Mouse (Mus musculus): ENCODE results near the gene Sema6d. TPM values are rescaled to one million over a fixed set of nuclear protein-coding genes. Genes with fewer than 3 reads are reported as not detected.

Gene Sema6d
- polyA plus RNA-seq, 1 experiment: 3.1 TPM

- Histone ChIP-seq H3K36me3 (ENCODE audit: control insufficient read depth, insufficient read depth) (no peaks in the 10 kb centered on the region), H3K4me3 (ENCODE audit: insufficient read depth, poor library complexity, severe bottlenecking) (no peak overlapping the region), H3ac (ENCODE audit: control insufficient read depth, insufficient read length, low read depth) (no peak overlapping the region), H3K27me3 (ENCODE audit: control insufficient read depth, insufficient read depth, insufficient read length) (no peaks in the 10 kb centered on the region), H3K79me3 (ENCODE audit: low read depth) (no peaks in the 10 kb centered on the region), H3K79me2 (ENCODE audit: control insufficient read depth, insufficient read depth) (no peaks in the 10 kb centered on the region)
- TF ChIP-seq MYOD1 (IDR thresholded peaks at IDR 0.05; ENCODE audit: control insufficient read depth, insufficient read length, low read depth) (no peak), MYOG (IDR thresholded peaks at IDR 0.05; ENCODE audit: control insufficient read depth, extremely low read depth, insufficient read length) (no peak), USF1 (IDR thresholded peaks at IDR 0.05; ENCODE audit: low read depth) (no peak), MAX (IDR thresholded peaks at IDR 0.05) (no peak), FOSL1 (IDR thresholded peaks at IDR 0.05; ENCODE audit: insufficient read depth, low read length, poor library complexity, severe bottlenecking) (no peak), CEBPB (IDR thresholded peaks at IDR 0.05; ENCODE audit: low read depth) (no peak), CTCF (IDR thresholded peaks at IDR 0.05; ENCODE audit: control insufficient read depth, insufficient read depth, insufficient read length) (no peak)
Observed at GRCm38 (mm10) chr2:124576053-124576452, 486.3 kb downstream of the Sema6d start.

DNA sequence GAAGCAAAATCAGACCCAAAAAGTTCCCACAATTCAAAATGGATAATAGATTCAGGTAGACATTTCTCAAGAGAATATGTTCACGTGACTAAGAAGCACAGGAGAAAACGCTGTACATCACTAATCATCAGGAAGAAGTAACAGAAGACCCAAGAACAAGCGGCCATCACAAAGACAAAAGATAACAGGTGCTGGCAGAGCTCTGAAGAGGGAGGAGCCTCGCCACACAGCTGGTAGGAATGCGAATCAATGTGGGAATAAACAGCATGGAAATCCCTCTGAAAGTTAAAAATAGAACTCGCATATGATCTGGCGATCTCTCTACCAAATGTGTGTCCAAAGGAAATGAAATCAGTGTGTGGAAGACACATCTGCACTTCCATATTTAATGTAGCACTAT, 493.8 kb downstream of the Sema6d start:
- Histone ChIP-seq H3K27me3 (ENCODE audit: control insufficient read depth, insufficient read depth, insufficient read length) (no peaks in the 10 kb centered on the region), H3K36me3 (ENCODE audit: control insufficient read depth, insufficient read depth) (no peaks in the 10 kb centered on the region), H3ac (ENCODE audit: control insufficient read depth, insufficient read length, low read depth) (no peak overlapping the region), H3K79me3 (ENCODE audit: low read depth) (no peaks in the 10 kb centered on the region), H3K4me3 (ENCODE audit: insufficient read depth, poor library complexity, severe bottlenecking) (no peak overlapping the region), H3K79me2 (ENCODE audit: control insufficient read depth, insufficient read depth) (no peaks in the 10 kb centered on the region)
- TF ChIP-seq USF1 (IDR thresholded peaks at IDR 0.05; ENCODE audit: low read depth) (peak; percentile 14), MAX (IDR thresholded peaks at IDR 0.05) (no peak), CEBPB (IDR thresholded peaks at IDR 0.05; ENCODE audit: low read depth) (no peak)

GRCm38 (mm10) chr2:124592750-124593149, 503.0 kb downstream of the Sema6d start:
- Histone ChIP-seq H3K4me3 (ENCODE audit: insufficient read depth, poor library complexity, severe bottlenecking) (no peak overlapping the region), H3K27me3 (ENCODE audit: control insufficient read depth, insufficient read depth, insufficient read length) (no peaks in the 10 kb centered on the region), H3K79me2 (ENCODE audit: control insufficient read depth, insufficient read depth) (no peaks in the 10 kb centered on the region), H3K79me3 (ENCODE audit: low read depth) (no peaks in the 10 kb centered on the region), H3K36me3 (ENCODE audit: control insufficient read depth, insufficient read depth) (no peaks in the 10 kb centered on the region), H3ac (ENCODE audit: control insufficient read depth, insufficient read length, low read depth) (no peak overlapping the region)
- TF ChIP-seq CTCF (IDR thresholded peaks at IDR 0.05; ENCODE audit: control insufficient read depth, insufficient read depth, insufficient read length) (no peak), MAX (IDR thresholded peaks at IDR 0.05) (no peak), MYOG (IDR thresholded peaks at IDR 0.05; ENCODE audit: control insufficient read depth, extremely low read depth, insufficient read length) (no peak), CEBPB (IDR thresholded peaks at IDR 0.05; ENCODE audit: low read depth) (no peak), FOSL1 (IDR thresholded peaks at IDR 0.05; ENCODE audit: insufficient read depth, low read length, poor library complexity, severe bottlenecking) (no peak)

GRCm38 (mm10) chr2:124599014-124599413, 509.2 kb downstream of the Sema6d start:
- Histone ChIP-seq H3K27me3 (ENCODE audit: control insufficient read depth, insufficient read depth, insufficient read length) (no peaks in the 10 kb centered on the region), H3K4me3 (ENCODE audit: insufficient read depth, poor library complexity, severe bottlenecking) (no peak overlapping the region), H3K36me3 (ENCODE audit: control insufficient read depth, insufficient read depth) (no peaks in the 10 kb centered on the region), H3K79me2 (ENCODE audit: control insufficient read depth, insufficient read depth) (no peaks in the 10 kb centered on the region), H3ac (ENCODE audit: control insufficient read depth, insufficient read length, low read depth) (no peak overlapping the region), H3K79me3 (ENCODE audit: low read depth) (no peaks in the 10 kb centered on the region)
- TF ChIP-seq MYOD1 (IDR thresholded peaks at IDR 0.05; ENCODE audit: control insufficient read depth, insufficient read length, low read depth) (no peak), MYOG (IDR thresholded peaks at IDR 0.05; ENCODE audit: control insufficient read depth, extremely low read depth, insufficient read length) (no peak), MAX (IDR thresholded peaks at IDR 0.05) (no peak), FOSL1 (IDR thresholded peaks at IDR 0.05; ENCODE audit: insufficient read depth, low read length, poor library complexity, severe bottlenecking) (no peak), CEBPB (IDR thresholded peaks at IDR 0.05; ENCODE audit: low read depth) (peak; percentile 71), USF1 (IDR thresholded peaks at IDR 0.05; ENCODE audit: low read depth) (no peak), CTCF (IDR thresholded peaks at IDR 0.05; ENCODE audit: control insufficient read depth, insufficient read depth, insufficient read length) (no peak)

- Histone ChIP-seq H3K79me3 (ENCODE audit: low read depth) (no peaks in the 10 kb centered on the region), H3ac (ENCODE audit: control insufficient read depth, insufficient read length, low read depth) (no peak overlapping the region), H3K27me3 (ENCODE audit: control insufficient read depth, insufficient read depth, insufficient read length) (no peaks in the 10 kb centered on the region), H3K36me3 (ENCODE audit: control insufficient read depth, insufficient read depth) (no peaks in the 10 kb centered on the region), H3K4me3 (ENCODE audit: insufficient read depth, poor library complexity, severe bottlenecking) (no peak overlapping the region), H3K79me2 (ENCODE audit: control insufficient read depth, insufficient read depth) (no peaks in the 10 kb centered on the region)
- TF ChIP-seq CEBPB (IDR thresholded peaks at IDR 0.05; ENCODE audit: low read depth) (no peak), CTCF (IDR thresholded peaks at IDR 0.05; ENCODE audit: control insufficient read depth, insufficient read depth, insufficient read length) (no peak), MYOD1 (IDR thresholded peaks at IDR 0.05; ENCODE audit: control insufficient read depth, insufficient read length, low read depth) (no peak), FOSL1 (IDR thresholded peaks at IDR 0.05; ENCODE audit: insufficient read depth, low read length, poor library complexity, severe bottlenecking) (no peak), USF1 (IDR thresholded peaks at IDR 0.05; ENCODE audit: low read depth) (no peak)
Observed at GRCm38 (mm10) chr2:124601702-124602378, 512.1 kb downstream of the Sema6d start.

DNA sequence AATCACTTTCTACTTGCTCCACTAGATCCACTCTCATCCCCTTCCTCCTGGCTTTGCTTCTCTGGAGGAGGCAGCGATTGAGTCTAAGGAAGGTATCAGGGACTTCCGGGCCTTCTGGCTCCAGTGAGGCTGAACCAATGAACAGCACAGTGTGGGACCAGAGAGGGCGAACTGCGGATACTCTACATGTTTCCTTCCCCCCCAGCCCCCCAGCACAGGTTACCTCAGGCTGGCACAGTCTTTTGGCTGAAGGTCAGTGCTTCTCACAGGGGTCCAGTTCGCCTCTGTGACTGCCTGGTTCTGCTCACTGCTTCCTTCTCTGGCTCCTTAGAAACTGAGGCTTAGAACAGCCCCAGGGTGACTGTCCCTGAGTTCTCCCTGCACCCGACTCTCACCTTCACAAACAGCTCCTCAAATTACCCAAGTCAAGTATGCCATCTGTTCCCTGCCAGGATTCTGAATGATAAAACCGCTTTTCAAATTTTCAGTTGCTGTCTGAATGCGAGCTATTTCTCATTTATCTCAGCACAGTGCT, 512.7 kb downstream of the Sema6d start:
- Histone ChIP-seq H3K79me3 (ENCODE audit: low read depth) (no peaks in the 10 kb centered on the region), H3K27me3 (ENCODE audit: control insufficient read depth, insufficient read depth, insufficient read length) (no peaks in the 10 kb centered on the region), H3ac (ENCODE audit: control insufficient read depth, insufficient read length, low read depth) (no peak overlapping the region), H3K4me3 (ENCODE audit: insufficient read depth, poor library complexity, severe bottlenecking) (no peak overlapping the region), H3K36me3 (ENCODE audit: control insufficient read depth, insufficient read depth) (no peaks in the 10 kb centered on the region), H3K79me2 (ENCODE audit: control insufficient read depth, insufficient read depth) (no peaks in the 10 kb centered on the region)
- TF ChIP-seq MYOG (IDR thresholded peaks at IDR 0.05; ENCODE audit: control insufficient read depth, extremely low read depth, insufficient read length) (no peak), USF1 (IDR thresholded peaks at IDR 0.05; ENCODE audit: low read depth) (no peak), MAX (IDR thresholded peaks at IDR 0.05) (no peak), CTCF (IDR thresholded peaks at IDR 0.05; ENCODE audit: control insufficient read depth, insufficient read depth, insufficient read length) (no peak), FOSL1 (IDR thresholded peaks at IDR 0.05; ENCODE audit: insufficient read depth, low read length, poor library complexity, severe bottlenecking) (no peak), CEBPB (IDR thresholded peaks at IDR 0.05; ENCODE audit: low read depth) (no peak)

Data from C2C12 (cell line).